Mouse (Mus musculus) myocyte (in vitro differentiated cells): ENCODE data around the gene Acvrl1. TPM values are rescaled to one million over a fixed set of nuclear protein-coding genes. Genes with fewer than 3 reads are reported as not detected.
"Not testable (repeated sequence)": the region's sequence is repeated elsewhere in the genome, so short reads cannot be mapped to it uniquely, and the experiment has no call there.

Source experiments
- H3K27me3 ChIP-seq: one replicate; pipeline ENCODE4 v1.6.1; 2011; ENCODE audit not compliant: control insufficient read depth, insufficient read depth, insufficient read length
- H3K36me3 ChIP-seq: one replicate; pipeline ENCODE4 v1.6.1; 2011; ENCODE audit not compliant: control insufficient read depth, insufficient read depth
- H3K4me2 ChIP-seq: one replicate; pipeline ENCODE4 v1.6.1; 2011; ENCODE audit warnings: low read depth, control low read depth
- H3K4me3 ChIP-seq: one replicate; pipeline ENCODE4 v1.5.1; 2011; ENCODE audit warnings: mild to moderate bottlenecking, control low read depth, moderate library complexity
- H3K79me2 ChIP-seq: one replicate; pipeline ENCODE4 v1.6.1; 2011; ENCODE audit not compliant: control insufficient read depth, insufficient read depth
- H3ac ChIP-seq: one replicate; pipeline ENCODE4 v1.6.1; 2011; ENCODE audit not compliant: control insufficient read depth, insufficient read length
- CEBPB ChIP-seq: IDR thresholded peaks from 2 replicates; pipeline ENCODE4 v1.6.1; 2011; ENCODE audit warnings: mild to moderate bottlenecking, moderate library complexity; ENCODE audit not compliant: poor library complexity, insufficient read depth, severe bottlenecking
- E2F4 ChIP-seq: IDR thresholded peaks from one replicate; pipeline ENCODE4 v1.6.1; 2011; ENCODE audit warnings: mild to moderate bottlenecking, control low read depth, moderate library complexity; ENCODE audit not compliant: insufficient read depth
- MAX ChIP-seq: IDR thresholded peaks from one replicate; pipeline ENCODE4 v1.6.1; 2011; ENCODE audit warnings: low read depth, mild to moderate bottlenecking, control low read depth
- MYOD1 ChIP-seq, 3 experiments: IDR thresholded peaks; one replicate each; pipeline ENCODE4 v1.6.1; 2011; ENCODE audit warnings: control low read depth in 2 of 3, low read depth in 2 of 3, mild to moderate bottlenecking in 2 of 3, moderate library complexity in 1 of 3; ENCODE audit not compliant: insufficient read length in 2 of 3, control insufficient read depth in 1 of 3
- MYOG ChIP-seq, 3 experiments: IDR thresholded peaks; one replicate each; pipeline ENCODE4 v1.6.1; 2011; ENCODE audit warnings: control low read depth in 2 of 3, low read depth in 2 of 3, mild to moderate bottlenecking in 2 of 3; ENCODE audit not compliant: insufficient read length in 2 of 3, control insufficient read depth in 1 of 3, insufficient read depth in 1 of 3
- POLR2A ChIP-seq: IDR thresholded peaks from one replicate; pipeline ENCODE4 v1.6.1; 2011; ENCODE audit warnings: low read depth, mild to moderate bottlenecking, control low read depth, moderate library complexity; ENCODE audit not compliant: insufficient read length
- POLR2AphosphoS2 ChIP-seq: IDR thresholded peaks from one replicate; pipeline ENCODE4 v1.6.1; 2011; ENCODE audit warnings: low read depth, control low read depth; ENCODE audit not compliant: insufficient read length
- REST ChIP-seq: IDR thresholded peaks from one replicate; pipeline ENCODE4 v1.6.1; 2011; ENCODE audit warnings: mild to moderate bottlenecking, control low read depth, moderate library complexity; ENCODE audit not compliant: insufficient read depth, insufficient read length
- SRF ChIP-seq: IDR thresholded peaks from one replicate; pipeline ENCODE4 v1.6.1; 2011; ENCODE audit warnings: low read depth; ENCODE audit not compliant: control insufficient read depth, insufficient read length
- TCF12 ChIP-seq: IDR thresholded peaks from one replicate; pipeline ENCODE4 v1.6.1; 2011; ENCODE audit warnings: mild to moderate bottlenecking, control low read depth; ENCODE audit not compliant: poor library complexity, insufficient read depth, severe bottlenecking
- TCF3 ChIP-seq: IDR thresholded peaks from one replicate; pipeline ENCODE4 v1.6.1; 2011; ENCODE audit warnings: low read depth, control low read depth; ENCODE audit not compliant: insufficient read length
- USF1 ChIP-seq: IDR thresholded peaks from one replicate; pipeline ENCODE4 v1.6.1; 2011; ENCODE audit warnings: low read depth, mild to moderate bottlenecking, control low read depth, moderate library complexity
- polyA plus RNA-seq: library from polyadenylated mRNA; unstranded; fragments of >200 nt; fragmentation: generic; extraction: Trizol; gene quantifications from one replicate; pipeline ENCODE4 v1.2.1, GENCODE M21; 2012; ENCODE audit warnings: missing spikeins

Gene Acvrl1
- polyA plus RNA-seq, 1 experiment = 0.10 TPM

DNA sequence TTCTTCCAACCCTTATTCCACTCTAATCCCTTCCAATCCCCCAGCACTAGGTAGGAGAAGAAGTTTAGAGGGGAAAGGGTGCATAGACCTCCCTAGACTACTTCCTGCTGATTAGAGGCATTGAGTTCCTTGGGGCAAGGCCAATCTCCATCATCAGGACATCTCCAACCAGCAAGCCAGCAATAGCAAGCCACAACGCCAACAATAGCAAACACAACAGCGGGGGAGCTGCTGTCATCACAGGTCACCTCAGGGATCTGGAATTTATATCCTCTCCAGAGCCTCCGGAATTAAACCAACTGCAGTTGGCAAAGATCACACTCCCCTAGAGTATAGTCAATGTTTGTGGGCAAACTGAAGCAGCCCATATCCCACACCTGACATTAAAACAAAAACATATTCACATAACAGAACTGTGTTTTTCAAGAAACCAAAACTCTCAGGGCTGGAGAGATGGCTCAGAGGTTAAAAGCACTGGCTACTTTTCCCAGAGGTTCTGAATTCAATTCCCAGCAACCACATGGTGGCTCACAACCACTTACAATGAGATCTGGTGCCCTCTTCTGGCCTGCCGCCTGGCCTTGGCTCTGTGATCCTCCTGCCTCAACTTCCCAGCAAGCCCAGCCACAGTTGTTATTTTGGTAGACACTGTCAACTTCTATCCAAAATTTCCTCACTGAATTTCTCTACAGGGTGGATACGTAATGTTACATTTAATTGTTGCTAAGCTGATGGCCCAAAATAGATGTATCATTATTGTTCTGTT, 20.2 kb upstream of the Acvrl1 start:
- no peak for TF ChIP-seq POLR2AphosphoS2
- TF ChIP-seq MYOG (IDR thresholded peaks at IDR 0.05; ENCODE audit: control insufficient read depth in 1 of 3, insufficient read depth in 1 of 3, insufficient read length in 2 of 3, low read depth in 2 of 3) = no peak
- no peak for TF ChIP-seq POLR2A
- Histone ChIP-seq H3K79me2 (no peaks in the 10 kb centered on the region), H3K36me3 (no peaks in the 10 kb centered on the region), H3K4me3 (no peak overlapping the region), H3K4me2 (no peak overlapping the region), H3ac (no peak overlapping the region), H3K27me3 (peaks cover 31% of the 10 kb centered on the region)

DNA sequence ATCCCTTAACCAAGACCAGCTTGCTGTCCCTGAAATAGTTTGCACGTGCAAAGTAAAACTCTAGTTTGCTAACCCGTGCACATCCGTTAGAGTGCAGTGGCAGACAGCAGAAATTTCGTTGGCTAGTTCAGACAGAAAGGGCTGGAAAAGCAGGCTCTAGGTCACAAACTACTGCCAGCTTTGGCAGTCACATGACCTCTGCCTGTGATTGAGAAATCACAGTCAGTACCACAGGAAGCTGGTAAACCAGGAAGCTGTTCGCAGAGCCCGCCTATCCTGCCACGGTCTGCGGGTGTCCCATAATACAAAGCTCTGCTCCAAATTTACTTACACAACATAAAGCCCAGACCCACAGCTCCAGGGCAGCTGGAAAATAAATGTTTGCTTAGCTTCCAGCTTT, 15.1 kb upstream of the Acvrl1 start:
- TF ChIP-seq CEBPB = peak; percentile 64; the same call in 1 of the 2 replicates
- no peak for TF ChIP-seq MYOG (IDR thresholded peaks at IDR 0.05; ENCODE audit: control insufficient read depth in 1 of 3, insufficient read depth in 1 of 3, insufficient read length in 2 of 3, low read depth in 2 of 3)
- TF ChIP-seq USF1 = peak; percentile 71
- H3K4me3 ChIP-seq = no peak overlapping the region
- peaks cover 27% of the 10 kb centered on the region for H3K27me3 ChIP-seq
- peak overlapping the region; percentile 39 for H3K4me2 ChIP-seq
- H3ac ChIP-seq = no peak overlapping the region
- H3K79me2 ChIP-seq = no peaks in the 10 kb centered on the region
- no peaks in the 10 kb centered on the region for H3K36me3 ChIP-seq

GRCm38 (mm10) chr15:101113778-101114177, 14.5 kb upstream of the Acvrl1 start:
- not testable (repeated sequence) for H3K4me3 ChIP-seq, H3ac ChIP-seq, H3K79me2 ChIP-seq, H3K36me3 ChIP-seq
- Histone ChIP-seq H3K4me2 (peak overlapping the region; percentile 39), H3K27me3 (peaks cover 30% of the 10 kb centered on the region)

DNA sequence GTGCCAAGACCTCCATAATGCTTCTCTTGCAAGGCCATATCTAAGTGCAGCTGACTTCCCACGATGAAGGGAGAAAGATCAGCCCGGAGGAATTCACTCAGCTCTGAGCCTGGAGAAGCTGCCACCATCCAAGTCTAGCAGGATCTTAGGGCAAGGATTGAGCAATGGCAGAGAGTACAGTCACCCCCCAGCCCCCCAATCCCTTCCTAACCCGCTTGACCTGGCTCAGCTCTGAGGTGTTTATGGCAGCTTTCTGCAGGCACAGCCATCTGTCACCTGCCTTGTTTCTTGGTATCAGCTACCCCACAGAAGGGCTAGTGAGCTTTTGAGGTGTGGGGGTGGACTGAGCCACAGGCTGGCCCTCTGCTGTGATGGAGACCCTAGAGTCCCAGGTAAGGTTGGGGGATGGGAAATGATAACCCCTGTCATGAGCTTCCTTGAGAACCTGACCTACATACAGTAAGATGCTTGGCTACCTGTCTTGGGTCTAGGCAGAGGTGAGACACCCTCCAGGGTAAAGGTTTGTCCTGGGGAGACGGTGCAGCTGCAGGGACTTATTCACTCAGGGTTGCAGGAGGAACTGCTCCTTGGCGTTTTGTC, 12.7 kb upstream of the Acvrl1 start, which contains the start of gene Ankrd33:
TSS of gene Ankrd33 (plus strand) at position 245 of the 600 bp plus-strand sequence.
- no peaks in the 10 kb centered on the region for H3K36me3 ChIP-seq
- no peak within 1 kb of the TSS for H3K4me3 ChIP-seq
- no peak within 1 kb of the TSS for H3K4me2 ChIP-seq
- peaks cover 36% of the 10 kb centered on the region for H3K27me3 ChIP-seq
- TF ChIP-seq MYOD1 (IDR thresholded peaks at IDR 0.05; ENCODE audit: control insufficient read depth in 1 of 3, insufficient read length in 2 of 3, low read depth in 2 of 3) (no peak), SRF (no peak), MAX (no peak), REST (no peak), POLR2AphosphoS2 (no peak), MYOG (IDR thresholded peaks at IDR 0.05; ENCODE audit: control insufficient read depth in 1 of 3, insufficient read depth in 1 of 3, insufficient read length in 2 of 3, low read depth in 2 of 3) (no peak), TCF3 (no peak), USF1 (no peak), POLR2A (no peak), E2F4 (no peak), CEBPB (no peak), TCF12 (no peak)
- H3ac ChIP-seq = no peak within 1 kb of the TSS
- no peaks in the 10 kb centered on the region for H3K79me2 ChIP-seq

GRCm38 (mm10) chr15:101118399-101119125, 9.8 kb upstream of the Acvrl1 start:
- no peak overlapping the region for H3K4me2 ChIP-seq
- no peak for TF ChIP-seq TCF12
- no peak for TF ChIP-seq CEBPB
- TF ChIP-seq POLR2A = no peak
- TF ChIP-seq MYOD1 (IDR thresholded peaks at IDR 0.05; ENCODE audit: control insufficient read depth in 1 of 3, insufficient read length in 2 of 3, low read depth in 2 of 3) = no peak
- no peak for TF ChIP-seq MYOG (IDR thresholded peaks at IDR 0.05; ENCODE audit: control insufficient read depth in 1 of 3, insufficient read depth in 1 of 3, insufficient read length in 2 of 3, low read depth in 2 of 3)
- TF ChIP-seq TCF3 = no peak
- TF ChIP-seq MAX = no peak
- TF ChIP-seq REST = no peak
- TF ChIP-seq SRF = no peak
- no peak for TF ChIP-seq E2F4
- no peak for TF ChIP-seq POLR2AphosphoS2
- TF ChIP-seq USF1 = no peak
- H3ac ChIP-seq = no peak overlapping the region
- peaks cover 34% of the 10 kb centered on the region for H3K27me3 ChIP-seq
- no peaks in the 10 kb centered on the region for H3K36me3 ChIP-seq
- no peak overlapping the region for H3K4me3 ChIP-seq
- H3K79me2 ChIP-seq = no peaks in the 10 kb centered on the region
